Mouse (Mus musculus) bone marrow macrophage, adult 2 months (primary cell): Measurements from ENCODE around the gene Homer2. TPM values are rescaled to one million over a fixed set of nuclear protein-coding genes. Genes with fewer than 3 reads are reported as not detected.

Source experiments
- H3K27ac ChIP-seq: 2 replicates; pipeline ENCODE4 v1.5.1; 2012; ENCODE audit warnings: low read depth, low read length; ENCODE audit not compliant: insufficient read depth
- H3K4me1 ChIP-seq: 2 replicates; pipeline ENCODE4 v1.6.1; 2012; ENCODE audit warnings: low read length; ENCODE audit not compliant: control insufficient read depth, insufficient read depth
- H3K4me3 ChIP-seq: 2 replicates; pipeline ENCODE4 v1.5.1; 2012; ENCODE audit warnings: mild to moderate bottlenecking, low read length, moderate library complexity; ENCODE audit not compliant: insufficient read depth
- CTCF ChIP-seq: IDR thresholded peaks from 2 replicates; pipeline ENCODE4 v1.5.1; 2012; ENCODE audit warnings: low read depth, mild to moderate bottlenecking, low read length, moderate library complexity
- POLR2A ChIP-seq: IDR thresholded peaks from 2 replicates; pipeline ENCODE4 v1.6.1; 2012; ENCODE audit warnings: mild to moderate bottlenecking, low read depth, low read length, borderline replicate concordance
- polyA plus RNA-seq: library from polyadenylated mRNA; stranded (reverse); fragments of >200 nt; gene quantifications from 2 replicates; pipeline ENCODE4 v1.2.4, GENCODE M21; 2012; ENCODE audit not compliant: missing spikeins, insufficient read depth, insufficient read length

Homer2 gene
- not detected in 2 replicates for polyA plus RNA-seq

- TF ChIP-seq CTCF = no peak
- no peak for TF ChIP-seq POLR2A
- H3K27ac ChIP-seq = no peak within 1 kb of the TSS
- no peaks in the 10 kb centered on the region for H3K4me1 ChIP-seq
- H3K4me3 ChIP-seq = peak within 1 kb of the TSS; percentile 32
Measured at GRCm38 (mm10) chr7:81707471-81708140, at the start of gene Homer2. TSS of gene Homer2 (minus strand) at chr7:81707527.

GRCm38 (mm10) chr7:81747956-81748355 lies 40.6 kb upstream of the Homer2 start:
- no peak overlapping the region for H3K4me3 ChIP-seq
- no peaks in the 10 kb centered on the region for H3K4me1 ChIP-seq
- no peak overlapping the region for H3K27ac ChIP-seq
- no peak for TF ChIP-seq POLR2A
- no peak for TF ChIP-seq CTCF

GRCm38 (mm10) chr7:81744145-81744544 lies 36.8 kb upstream of the Homer2 start:
- no peak overlapping the region for H3K27ac ChIP-seq
- no peaks in the 10 kb centered on the region for H3K4me1 ChIP-seq
- no peak overlapping the region for H3K4me3 ChIP-seq
- TF ChIP-seq CTCF (no peak), POLR2A (no peak)

GRCm38 (mm10) chr7:81740010-81740409 lies 32.7 kb upstream of the Homer2 start:
- H3K4me3 ChIP-seq = no peak overlapping the region
- no peak for TF ChIP-seq POLR2A
- TF ChIP-seq CTCF = no peak
- H3K4me1 ChIP-seq = no peaks in the 10 kb centered on the region
- H3K27ac ChIP-seq = no peak overlapping the region

- H3K4me3 ChIP-seq = no peak overlapping the region
- no peaks in the 10 kb centered on the region for H3K4me1 ChIP-seq
- TF ChIP-seq POLR2A (no peak), CTCF (no peak)
- no peak overlapping the region for H3K27ac ChIP-seq
Measured at GRCm38 (mm10) chr7:81738720-81739385, 31.5 kb upstream of the Homer2 start.

- Histone ChIP-seq H3K4me1 (no peaks in the 10 kb centered on the region), H3K27ac (no peak overlapping the region), H3K4me3 (no peak overlapping the region)
- TF ChIP-seq CTCF = no peak
- no peak for TF ChIP-seq POLR2A
Measured at GRCm38 (mm10) chr7:81735300-81736048, 28.1 kb upstream of the Homer2 start.

GRCm38 (mm10) chr7:81732183-81733089 lies 25.1 kb upstream of the Homer2 start:
- TF ChIP-seq POLR2A (no peak), CTCF (no peak)
- no peaks in the 10 kb centered on the region; the same call in 1 of the 2 replicates for H3K4me1 ChIP-seq
- H3K27ac ChIP-seq = no peak overlapping the region
- H3K4me3 ChIP-seq = no peak overlapping the region

- TF ChIP-seq POLR2A (no peak), CTCF (no peak)
- H3K27ac ChIP-seq = no peak overlapping the region
- H3K4me3 ChIP-seq = no peak overlapping the region
- H3K4me1 ChIP-seq = no peaks in the 10 kb centered on the region; the same call in 1 of the 2 replicates
Measured at GRCm38 (mm10) chr7:81731181-81731651, 23.9 kb upstream of the Homer2 start.

- no peak overlapping the region for H3K4me3 ChIP-seq
- H3K4me1 ChIP-seq = no peaks in the 10 kb centered on the region; the same call in 1 of the 2 replicates
- no peak overlapping the region for H3K27ac ChIP-seq
- TF ChIP-seq CTCF (no peak), POLR2A (no peak)
Measured at GRCm38 (mm10) chr7:81729787-81730186, 22.5 kb upstream of the Homer2 start.
